Mouse (Mus musculus) stomach, embryonic 16.5 days (tissue): ENCODE data around the gene Mbl1. TPM values are rescaled to one million over a fixed set of nuclear protein-coding genes. Genes with fewer than 3 reads are reported as not detected.
A peak's percentile ranks its signal among the peaks of the same experiment; 100 is the strongest.

Source experiments
- ATAC-seq: fragments of 200-750 bp; cut with Nextera tagmentation; 2 replicates; pipeline ENCODE4 v1.8.0; 2017; ENCODE audit warnings: moderate number of reproducible peaks, moderate TSS enrichment; ENCODE audit not compliant: insufficient read depth, low FRiP score
- H3K27ac ChIP-seq: fragments of 300-500 bp; sonication (generic); 2 replicates; pipeline ENCODE4 v1.5.1; 2014; ENCODE audit warnings: low read length
- H3K27me3 ChIP-seq: fragments of 300-500 bp; sonication (generic); 2 replicates; pipeline ENCODE4 v1.6.1; 2014; ENCODE audit warnings: low read length, control low read depth, mixed read lengths; ENCODE audit not compliant: control insufficient read depth, insufficient read depth
- H3K36me3 ChIP-seq: fragments of 300-500 bp; sonication (generic); 2 replicates; pipeline ENCODE4 v1.6.1; 2014; ENCODE audit warnings: low read length; ENCODE audit not compliant: control insufficient read depth, insufficient read depth
- H3K4me1 ChIP-seq: fragments of 300-500 bp; sonication (generic); 2 replicates; pipeline ENCODE4 v1.6.1; 2014; ENCODE audit warnings: low read length, control low read depth, mixed read lengths; ENCODE audit not compliant: control insufficient read depth, insufficient read depth
- H3K4me2 ChIP-seq: fragments of 300-500 bp; sonication (generic); 2 replicates; pipeline ENCODE4 v1.6.1; 2014; ENCODE audit warnings: low read depth, low read length, mixed read lengths
- H3K4me3 ChIP-seq: fragments of 300-500 bp; sonication (generic); replicated peaks from 2 replicates; pipeline ENCODE4 v1.5.1; 2014; ENCODE audit warnings: mild to moderate bottlenecking, low read length
- H3K9ac ChIP-seq: fragments of 300-500 bp; sonication (generic); 2 replicates; pipeline ENCODE4 v1.6.1; 2014; ENCODE audit warnings: low read length
- H3K9me3 ChIP-seq: fragments of 300-500 bp; sonication (generic); replicated peaks from 2 replicates; pipeline ENCODE4 v1.6.1; 2016; ENCODE audit warnings: low read length, control low read depth; ENCODE audit not compliant: control insufficient read depth
- WGBS: fragments of 180-500 bp; shearing (Covaris S2); extraction: QIAGEN DNeasy Blood & Tissue Kit; methylation state at CpG from one replicate; pipeline ENCODE4 v1.1.7; 2014; 5-methylcytosine and 5-hydroxymethylcytosine counted together
- polyA plus RNA-seq: library from polyadenylated mRNA; unstranded; fragments of >200 nt; fragmentation: Nextera tagmentation; extraction: Ambion mirVana; gene quantifications from 2 replicates; pipeline ENCODE4 v1.2.1, GENCODE M21; 2015

Mbl1 gene
- 1.7 and 2.2 TPM in 2 replicates for polyA plus RNA-seq

GRCm38 (mm10) chr14:41151220-41151898 is at the start of gene Mbl1:
Mbl1 (plus strand) TSS chr14:41151458.
- 80% methylated on average over 7 of the region's 7 CpGs for WGBS
- no peak within 1 kb of the TSS for H3K4me2 ChIP-seq
- no peaks in the 10 kb centered on the region for H3K4me1 ChIP-seq
- H3K4me3 ChIP-seq = no peak within 1 kb of the TSS
- H3K36me3 ChIP-seq = no peaks in the 10 kb centered on the region
- H3K9ac ChIP-seq = no peak within 1 kb of the TSS
- no peaks in the 10 kb centered on the region for H3K27me3 ChIP-seq
- H3K9me3 ChIP-seq = no peaks in the 10 kb centered on the region
- H3K27ac ChIP-seq = no peak within 1 kb of the TSS
- ATAC-seq = no peak

GRCm38 (mm10) chr14:41102269-41102668 is 49.0 kb upstream of the Mbl1 start:
- Histone ChIP-seq H3K9ac (no peak overlapping the region), H3K27me3 (no peaks in the 10 kb centered on the region), H3K4me1 (no peaks in the 10 kb centered on the region), H3K4me2 (no peak overlapping the region), H3K4me3 (no peak overlapping the region), H3K27ac (no peak overlapping the region), H3K36me3 (no peaks in the 10 kb centered on the region), H3K9me3 (no peaks in the 10 kb centered on the region)
- no peak for ATAC-seq
- 62% methylated on average over 2 of the region's 2 CpGs for WGBS

DNA sequence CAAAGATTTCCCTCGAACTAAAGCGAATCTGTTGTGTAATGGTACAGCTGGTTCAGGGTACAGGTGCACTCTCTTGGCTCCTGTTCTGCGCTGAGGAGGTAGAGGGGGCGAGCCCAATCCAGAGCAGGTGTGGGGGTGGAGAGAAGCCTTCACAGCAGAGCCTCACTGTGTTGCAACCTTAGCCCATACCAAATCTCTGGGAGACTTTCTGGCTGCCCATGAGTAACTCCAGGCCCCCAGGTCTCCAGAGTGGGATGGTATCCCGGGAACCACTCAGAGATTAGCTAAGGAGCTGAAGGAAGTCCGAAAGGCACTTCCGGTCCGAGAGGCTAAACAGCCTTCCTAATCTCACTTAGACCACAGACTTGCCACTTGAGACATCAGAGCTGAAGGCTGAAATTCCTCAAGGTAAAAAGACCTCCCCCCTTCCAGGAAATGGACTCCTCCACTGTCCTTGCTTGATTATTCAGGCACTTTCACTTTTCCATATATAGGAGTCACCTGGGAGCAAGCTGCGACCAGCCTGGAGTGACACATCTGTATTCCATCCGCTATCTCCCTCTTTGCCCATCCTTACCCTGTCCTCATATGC is 46.3 kb upstream of the Mbl1 start, which contains the start of gene Mat1a:
Gene Mat1a, plus strand, starts transcription at position 183 of the 592 bp plus-strand sequence.
- H3K9ac ChIP-seq = no peak within 1 kb of the TSS
- no peaks in the 10 kb centered on the region for H3K36me3 ChIP-seq
- 57% methylated on average over 10 of the region's 10 CpGs for WGBS
- no peaks in the 10 kb centered on the region for H3K4me1 ChIP-seq
- no peaks in the 10 kb centered on the region for H3K9me3 ChIP-seq
- H3K4me3 ChIP-seq = no peak within 1 kb of the TSS
- H3K4me2 ChIP-seq = no peak within 1 kb of the TSS
- H3K27ac ChIP-seq = no peak within 1 kb of the TSS
- H3K27me3 ChIP-seq = no peaks in the 10 kb centered on the region
- ATAC-seq = peak; percentile 75; the same call in 1 of the 2 replicates

GRCm38 (mm10) chr14:41111031-41111668 is 40.1 kb upstream of the Mbl1 start:
- H3K4me2 ChIP-seq = no peak overlapping the region
- WGBS = 75% methylated on average over 7 of the region's 7 CpGs
- no peak overlapping the region for H3K4me3 ChIP-seq
- H3K27ac ChIP-seq = no peak overlapping the region
- H3K9ac ChIP-seq = no peak overlapping the region
- no peaks in the 10 kb centered on the region for H3K36me3 ChIP-seq
- no peaks in the 10 kb centered on the region for H3K9me3 ChIP-seq
- no peaks in the 10 kb centered on the region for H3K4me1 ChIP-seq
- ATAC-seq = peak; percentile 33; the same call in 1 of the 2 replicates
- no peaks in the 10 kb centered on the region for H3K27me3 ChIP-seq

DNA sequence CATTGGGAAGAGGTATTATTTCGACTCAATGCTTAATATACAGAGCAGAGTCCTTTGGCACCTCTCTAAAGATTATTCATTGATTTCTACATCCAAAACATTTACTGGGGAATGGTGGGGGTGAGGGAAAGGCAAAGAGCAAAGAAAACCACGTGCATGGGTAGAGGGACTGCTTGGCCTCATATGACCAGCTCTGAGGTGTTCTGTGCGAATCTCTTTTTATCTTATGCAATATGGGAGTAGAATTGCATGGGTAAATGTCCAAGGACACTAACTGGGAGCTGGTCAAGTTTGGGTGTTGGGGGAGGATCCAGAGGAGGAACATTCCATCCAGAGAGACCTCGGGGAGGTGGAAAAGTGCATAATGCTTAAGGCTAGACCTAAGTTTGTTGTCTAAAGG is 38.3 kb upstream of the Mbl1 start:
- Histone ChIP-seq H3K4me2 (no peak overlapping the region), H3K9me3 (no peaks in the 10 kb centered on the region), H3K4me1 (no peaks in the 10 kb centered on the region), H3K9ac (no peak overlapping the region), H3K27ac (no peak overlapping the region), H3K27me3 (no peaks in the 10 kb centered on the region), H3K36me3 (no peaks in the 10 kb centered on the region), H3K4me3 (no peak overlapping the region)
- 74% methylated on average over 4 of the region's 4 CpGs for WGBS
- ATAC-seq = no peak

GRCm38 (mm10) chr14:41116271-41116670 is 35.0 kb upstream of the Mbl1 start:
- H3K4me3 ChIP-seq = no peak overlapping the region
- H3K27ac ChIP-seq = no peak overlapping the region
- no peaks in the 10 kb centered on the region for H3K27me3 ChIP-seq
- no peak overlapping the region for H3K9ac ChIP-seq
- H3K36me3 ChIP-seq = no peaks in the 10 kb centered on the region
- ATAC-seq = no peak
- no peaks in the 10 kb centered on the region for H3K9me3 ChIP-seq
- H3K4me1 ChIP-seq = no peaks in the 10 kb centered on the region
- 80% methylated on average over 3 of the region's 3 CpGs for WGBS
- H3K4me2 ChIP-seq = no peak overlapping the region

GRCm38 (mm10) chr14:41124683-41125082 is 26.6 kb upstream of the Mbl1 start:
- H3K4me3 ChIP-seq = no peak overlapping the region
- no peaks in the 10 kb centered on the region for H3K9me3 ChIP-seq
- no peaks in the 10 kb centered on the region for H3K27me3 ChIP-seq
- no peak overlapping the region for H3K4me2 ChIP-seq
- H3K27ac ChIP-seq = no peak overlapping the region
- H3K36me3 ChIP-seq = no peaks in the 10 kb centered on the region
- no peaks in the 10 kb centered on the region for H3K4me1 ChIP-seq
- WGBS = 84% methylated on average over 5 of the region's 5 CpGs
- ATAC-seq = no peak
- H3K9ac ChIP-seq = no peak overlapping the region

GRCm38 (mm10) chr14:41127997-41128396 is 23.3 kb upstream of the Mbl1 start:
- Histone ChIP-seq H3K27ac (no peak overlapping the region), H3K9me3 (no peaks in the 10 kb centered on the region), H3K4me3 (no peak overlapping the region), H3K27me3 (no peaks in the 10 kb centered on the region), H3K4me2 (no peak overlapping the region), H3K36me3 (no peaks in the 10 kb centered on the region), H3K4me1 (no peaks in the 10 kb centered on the region), H3K9ac (no peak overlapping the region)
- no peak for ATAC-seq
- 16% methylated on average over 4 of the region's 4 CpGs for WGBS

DNA sequence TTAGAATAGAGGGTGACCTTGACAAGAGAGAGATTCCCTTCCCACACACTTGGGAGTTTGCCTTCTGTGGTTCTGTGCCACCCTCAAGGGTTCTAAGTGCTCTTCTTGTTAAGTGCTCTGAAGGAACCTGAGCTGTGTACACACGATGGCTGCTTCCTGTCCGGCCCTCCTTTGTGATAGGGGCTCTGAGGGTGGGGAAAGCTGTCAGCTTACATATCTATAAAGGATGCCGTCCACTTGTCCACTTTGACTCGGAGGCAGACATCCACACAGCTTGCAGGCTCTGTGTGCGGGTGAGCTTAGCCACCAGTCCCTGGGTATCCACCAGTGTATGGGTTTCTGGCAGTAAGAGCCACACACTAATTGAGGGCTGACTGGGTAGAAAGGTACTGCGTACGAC is 19.7 kb upstream of the Mbl1 start, which contains the start of gene Sftpa1:
Gene Sftpa1, plus strand, starts transcription at position 243 of the 400 bp plus-strand sequence.
- 66% methylated on average over 7 of the region's 7 CpGs for WGBS
- ATAC-seq = no peak
- H3K27me3 ChIP-seq = no peaks in the 10 kb centered on the region
- no peak within 1 kb of the TSS for H3K27ac ChIP-seq
- H3K9ac ChIP-seq = no peak within 1 kb of the TSS
- no peak within 1 kb of the TSS for H3K4me2 ChIP-seq
- no peaks in the 10 kb centered on the region for H3K9me3 ChIP-seq
- no peak within 1 kb of the TSS for H3K4me3 ChIP-seq
- H3K4me1 ChIP-seq = no peaks in the 10 kb centered on the region
- no peaks in the 10 kb centered on the region for H3K36me3 ChIP-seq
